Mouse (Mus musculus) ovary, postnatal 14 days (tissue): ENCODE measurements around the gene Drg1.
A peak's percentile ranks its signal among the peaks of the same experiment; 100 is the strongest.
"Not testable (repeated sequence)": the region's sequence is repeated elsewhere in the genome, so short reads cannot be mapped to it uniquely, and the experiment has no call there.

ENCODE experiments used
- DNase-seq: peaks from one replicate; pipeline ENCODE4 v3.0.0; 2022; ENCODE audit warnings: low spot score

Gene Drg1

DNA sequence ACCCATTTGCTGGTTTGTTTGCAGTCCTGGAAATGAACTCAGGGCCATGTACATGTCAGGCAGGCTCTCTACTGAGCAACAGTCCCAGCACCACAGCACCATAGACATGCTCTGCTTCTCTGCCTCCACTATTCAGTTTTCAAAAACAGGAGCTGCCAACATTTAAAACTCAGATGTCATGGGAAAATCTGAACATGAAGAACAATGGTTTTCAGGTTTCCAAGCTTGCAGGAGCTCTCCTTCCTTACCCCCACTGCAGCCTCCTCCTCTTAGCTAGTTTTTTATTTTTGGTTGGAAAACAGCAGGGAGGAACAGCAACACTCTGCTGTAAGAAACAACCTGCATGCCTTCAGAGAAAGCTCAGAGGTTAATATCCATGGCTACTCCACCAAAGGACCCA lies 99.9 kb downstream of the Drg1 start:
- DNase-seq: peak; percentile 46

DNA sequence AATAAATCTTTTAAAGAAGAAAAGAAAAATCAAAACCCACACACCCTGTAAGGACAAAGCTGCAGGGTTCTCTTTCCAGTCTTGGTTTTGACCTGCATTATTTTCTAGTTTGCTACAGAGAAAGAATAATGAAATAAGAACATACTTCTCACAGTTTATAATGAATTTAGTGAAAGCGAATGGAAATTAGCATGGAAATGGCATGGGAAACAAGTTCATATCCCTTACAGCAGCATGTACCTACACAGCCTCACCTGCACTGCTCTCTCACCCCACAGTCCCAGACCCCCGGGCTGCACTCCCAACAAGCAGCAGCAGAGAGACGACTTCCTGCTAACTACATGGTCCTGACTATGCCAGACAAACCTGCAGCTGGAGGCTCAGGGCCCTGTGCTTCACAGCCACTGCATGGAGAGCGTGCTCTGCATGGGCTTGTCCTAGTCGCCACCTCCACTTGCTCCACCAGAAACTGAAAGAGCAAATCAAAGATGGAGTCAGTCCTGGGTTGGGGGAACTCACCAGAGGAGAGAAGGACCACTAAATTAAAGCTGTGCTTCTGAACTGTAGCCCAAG lies 100.9 kb downstream of the Drg1 start:
- DNase-seq: not testable (repeated sequence)

DNA sequence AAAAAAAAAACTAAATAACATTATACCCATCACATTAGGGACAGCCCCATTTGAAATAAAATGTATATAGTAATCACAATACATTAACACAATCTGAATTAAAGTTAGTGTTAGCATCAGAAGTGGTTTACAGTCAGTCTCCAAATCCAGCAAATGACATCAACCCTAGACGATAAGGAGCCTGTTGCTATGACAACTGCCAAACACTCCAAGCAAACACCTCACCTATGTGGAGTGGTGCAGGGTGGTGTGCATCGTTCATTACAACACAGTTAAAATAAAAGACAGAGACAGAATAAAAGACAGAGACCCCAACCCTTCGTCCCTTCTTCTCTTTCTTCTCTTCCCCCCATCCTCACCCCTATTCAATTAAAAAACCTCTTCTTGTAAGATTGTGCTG lies 102.6 kb downstream of the Drg1 start:
- not testable (repeated sequence) for DNase-seq

DNA sequence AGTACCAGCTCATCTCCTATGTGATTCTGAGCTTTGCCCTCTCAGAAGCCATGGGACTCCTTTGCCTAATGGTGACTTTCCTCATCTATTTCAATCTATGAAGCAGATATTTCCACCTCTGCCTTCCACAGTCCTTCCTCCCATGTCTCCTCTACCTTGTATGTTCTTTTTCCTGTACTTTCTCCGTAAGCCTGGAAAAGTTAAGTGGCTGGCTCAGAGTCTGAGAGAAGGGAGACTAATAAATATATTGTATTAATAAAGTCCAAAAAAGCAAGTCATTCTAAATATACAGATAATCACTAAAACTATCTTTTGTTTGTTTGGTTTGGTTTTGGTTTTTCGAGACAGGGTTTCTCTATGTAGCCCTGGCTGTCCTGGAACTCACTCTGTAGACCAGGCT lies 103.1 kb downstream of the Drg1 start:
- DNase-seq: peak; percentile 46

DNA sequence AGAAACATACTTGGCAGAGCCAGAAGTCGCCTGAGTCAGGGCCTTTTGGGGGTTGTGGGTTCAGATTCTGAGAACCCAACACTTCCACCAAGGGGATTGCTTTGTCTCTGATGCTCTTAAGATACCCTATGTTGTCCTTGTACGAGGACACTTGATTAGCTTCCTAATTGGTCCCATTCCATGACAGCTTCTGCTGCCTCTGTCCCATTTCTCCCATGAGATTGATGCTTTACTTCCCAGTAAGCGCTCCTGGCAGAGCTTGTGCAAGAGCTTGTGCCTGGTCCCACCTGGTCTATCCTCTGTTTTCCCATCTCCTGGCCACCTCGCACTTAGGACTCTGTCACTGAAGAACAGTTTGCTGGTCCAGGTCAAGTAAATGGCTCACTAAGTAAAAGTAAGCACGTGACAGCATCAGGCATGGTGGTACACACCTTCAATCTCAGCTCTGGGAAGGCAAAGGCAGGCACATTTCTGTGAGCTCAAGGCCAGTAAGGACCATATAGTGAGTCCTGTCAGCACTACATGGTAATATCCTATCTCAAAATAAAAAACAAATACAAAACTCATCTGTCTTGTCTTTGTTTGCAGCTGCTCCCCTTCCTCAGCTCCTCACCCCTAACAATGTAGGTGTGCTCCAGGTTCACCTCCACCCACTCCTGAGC lies 103.8 kb downstream of the Drg1 start:
- peak; percentile 68 for DNase-seq

DNA sequence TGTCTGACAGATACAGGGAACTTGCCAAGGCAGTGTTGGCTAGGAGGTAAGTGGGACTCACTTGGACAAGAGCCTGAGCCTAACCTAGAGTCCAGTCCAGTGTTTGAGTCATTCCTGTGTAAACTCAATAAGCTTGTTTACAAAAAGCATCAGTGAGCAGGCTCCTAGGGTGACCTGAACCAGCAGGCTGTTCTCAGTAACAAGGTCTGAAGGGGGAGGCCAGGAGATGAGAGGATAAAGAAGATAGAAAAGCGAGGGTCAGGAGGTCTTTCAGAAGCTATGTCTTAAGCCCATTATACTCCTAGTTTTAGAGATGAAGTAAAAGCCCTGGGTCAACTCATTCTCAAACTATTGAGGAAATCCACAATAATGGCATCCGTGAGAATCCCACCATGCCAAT lies 104.8 kb downstream of the Drg1 start:
- peak; percentile 73 for DNase-seq

DNA sequence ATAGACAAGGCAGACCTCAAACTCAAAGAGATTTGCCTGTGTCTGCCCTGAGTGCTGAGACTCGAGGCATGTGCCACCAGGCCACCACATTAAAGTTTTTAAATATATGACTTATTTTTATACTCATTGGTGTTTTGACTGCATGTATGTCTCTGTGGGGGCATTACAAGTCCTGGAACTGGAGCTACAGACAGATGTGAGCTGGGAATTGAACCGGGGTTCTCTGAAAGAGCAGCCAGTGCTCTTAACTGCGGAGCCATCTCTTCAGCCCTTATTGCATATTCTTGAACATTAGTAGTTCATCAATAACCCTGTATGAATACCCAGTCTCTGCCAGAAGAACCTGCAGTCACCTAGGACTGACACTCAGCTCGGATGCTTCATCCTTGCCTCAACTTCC lies 107.4 kb downstream of the Drg1 start:
- not testable (repeated sequence) for DNase-seq

DNA sequence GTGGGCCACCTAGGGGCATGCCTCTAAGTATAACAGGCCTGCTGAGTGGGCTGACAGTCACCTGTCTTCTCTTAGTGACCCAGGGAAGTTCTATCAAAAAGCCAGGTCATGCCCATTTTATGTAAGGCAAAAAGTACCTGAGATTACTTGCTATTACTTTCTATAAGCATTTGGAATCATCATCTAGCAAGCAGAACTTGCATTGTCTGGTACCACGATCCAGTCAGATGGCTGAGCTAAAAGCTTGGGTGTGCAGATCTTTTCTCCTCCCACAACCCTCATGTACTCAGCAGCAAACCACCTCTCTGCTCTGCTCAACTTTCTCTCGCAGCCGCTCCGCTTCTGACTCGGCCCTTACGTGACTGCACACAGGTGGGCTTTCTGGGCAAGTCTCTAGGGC lies 108.2 kb downstream of the Drg1 start:
- not testable (repeated sequence) for DNase-seq

DNA sequence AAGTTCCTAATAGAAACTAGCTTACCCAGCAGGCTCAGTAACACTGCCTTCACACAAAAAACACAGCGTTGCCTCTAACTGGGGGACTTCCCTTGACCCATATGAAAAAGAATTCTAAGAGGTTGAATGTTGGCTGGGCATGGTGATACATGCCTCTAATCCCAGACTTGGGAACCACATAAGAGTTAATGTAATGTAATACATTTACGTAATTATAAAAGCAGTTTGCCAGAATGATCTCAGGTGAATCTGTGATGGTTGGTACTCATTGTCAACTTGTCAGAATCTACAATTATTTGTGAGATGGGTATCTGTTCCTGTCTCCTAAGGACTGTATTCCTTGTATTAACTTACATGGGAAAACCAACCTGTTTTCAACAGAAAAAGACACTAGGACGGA lies 109.2 kb downstream of the Drg1 start:
- not testable (repeated sequence) for DNase-seq

DNA sequence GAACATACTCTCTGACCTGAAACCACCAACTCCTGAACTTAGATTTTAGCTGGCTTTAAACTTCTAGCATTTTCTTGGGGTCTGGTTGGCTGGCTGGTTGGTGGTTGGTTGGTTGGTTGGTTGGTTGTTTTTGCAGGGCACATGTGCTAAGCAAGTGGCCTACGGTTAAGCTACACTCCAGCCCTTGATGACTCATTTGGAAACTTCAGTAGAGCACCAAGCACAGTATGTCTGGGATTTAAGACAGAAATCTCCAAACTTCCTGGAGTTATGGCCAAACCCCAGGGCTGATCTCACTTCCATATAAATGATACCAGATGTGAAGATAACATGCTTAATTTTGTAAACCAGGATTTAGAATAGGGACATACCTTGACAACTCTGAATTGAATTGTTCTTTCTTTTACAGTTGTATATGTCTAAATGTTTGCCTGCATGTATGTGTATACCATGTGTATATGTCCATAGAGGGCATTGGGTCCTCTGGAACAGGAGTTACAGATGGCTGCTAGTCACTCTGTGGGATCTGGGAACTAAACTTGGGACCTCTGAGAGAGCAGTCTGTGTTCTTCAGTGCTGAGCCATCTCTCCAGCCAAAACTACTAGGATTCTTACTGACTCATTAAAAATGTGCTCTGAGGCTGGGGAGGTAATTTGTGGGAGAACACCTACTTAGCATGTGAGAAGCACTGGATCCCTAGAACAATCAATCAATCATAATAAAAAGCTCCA lies 112.4 kb downstream of the Drg1 start:
- peak; percentile 62 for DNase-seq

DNA sequence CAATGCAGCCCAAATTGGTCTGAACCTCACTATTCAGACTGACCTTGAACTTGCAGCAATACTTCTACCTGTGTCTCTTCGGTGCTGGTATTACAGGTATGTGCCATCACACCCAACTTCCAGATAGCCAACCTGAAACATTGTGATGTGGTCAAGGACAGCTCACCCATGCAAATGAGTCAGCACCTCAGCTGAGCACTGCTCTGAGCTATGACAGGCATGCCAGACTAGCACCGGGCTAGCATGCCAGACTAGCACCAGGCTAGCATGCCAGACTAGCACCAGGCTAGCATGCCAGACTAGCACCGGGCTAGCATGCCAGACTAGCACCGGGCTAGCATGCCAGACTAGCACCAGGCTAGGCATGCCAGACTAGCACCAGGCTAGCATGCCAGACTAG lies 114.9 kb downstream of the Drg1 start:
- DNase-seq: not testable (repeated sequence)

DNA sequence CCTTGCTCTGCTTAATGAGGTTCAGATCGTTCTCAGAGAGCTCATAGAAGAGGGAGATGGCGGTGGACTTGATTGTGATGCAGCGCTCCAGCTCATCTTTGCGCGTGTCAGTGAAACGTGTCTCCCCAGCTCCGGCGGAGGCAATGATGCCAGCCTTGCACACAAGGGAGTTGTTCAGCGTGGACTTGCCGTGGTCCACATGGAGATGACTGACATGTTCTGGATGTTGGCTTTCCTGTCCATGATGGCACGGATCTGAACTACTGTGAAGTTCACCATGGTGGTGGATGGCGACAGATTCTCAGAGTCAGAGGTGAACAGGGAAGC lies 115.6 kb downstream of the Drg1 start:
- DNase-seq: not testable (repeated sequence)

DNA sequence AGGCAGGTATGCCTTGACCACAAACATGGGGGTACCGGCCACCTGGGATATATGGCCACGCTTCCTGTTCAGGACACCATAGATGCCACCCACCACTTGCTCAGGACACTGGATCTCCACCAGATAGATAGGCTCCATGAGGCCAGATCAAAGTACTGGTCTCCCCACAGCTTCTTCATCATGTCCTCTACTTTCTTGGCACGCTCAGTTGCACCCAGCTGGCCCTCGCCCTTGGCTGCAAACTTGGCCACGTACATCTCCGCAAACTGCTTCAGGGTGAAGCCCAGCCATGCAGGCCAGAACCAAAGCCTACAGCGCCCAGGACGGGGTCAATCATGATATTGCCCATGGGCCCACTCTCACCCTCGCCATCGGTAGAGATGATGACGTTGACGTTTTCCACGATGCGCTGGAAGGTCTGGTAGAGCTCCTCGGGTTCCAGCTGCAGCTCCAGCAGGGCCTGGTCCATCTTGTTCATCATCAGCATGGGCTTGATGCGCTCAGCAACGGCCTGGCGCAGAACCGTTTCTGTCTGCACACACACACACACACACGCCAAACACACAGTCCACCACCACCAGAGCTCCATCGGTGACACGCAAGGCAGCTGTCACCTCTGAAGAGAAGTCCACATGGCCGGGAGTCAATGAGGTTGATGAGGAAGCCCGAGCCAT lies 116.1 kb downstream of the Drg1 start:
- not testable (repeated sequence) for DNase-seq

DNA sequence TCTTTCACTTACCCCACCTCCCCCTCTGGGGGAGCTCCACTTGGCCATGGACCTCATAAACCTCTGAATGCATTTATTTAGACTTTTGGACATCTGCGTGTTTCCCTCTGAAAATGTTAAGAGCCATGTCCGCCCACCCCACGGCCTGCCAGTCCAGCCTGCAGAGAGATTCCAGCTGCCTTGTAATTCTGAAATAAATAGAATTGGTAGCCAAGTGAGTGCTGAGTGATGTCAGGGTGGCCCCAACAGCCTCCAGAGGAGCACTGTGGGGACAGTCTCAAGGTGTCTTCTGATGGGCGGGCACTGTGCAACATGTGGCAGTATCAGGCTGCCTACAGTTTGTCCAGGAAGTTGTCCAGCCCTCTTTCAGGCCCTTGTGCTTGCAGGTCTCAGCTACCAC lies 116.7 kb downstream of the Drg1 start:
- DNase-seq: not testable (repeated sequence)

DNA sequence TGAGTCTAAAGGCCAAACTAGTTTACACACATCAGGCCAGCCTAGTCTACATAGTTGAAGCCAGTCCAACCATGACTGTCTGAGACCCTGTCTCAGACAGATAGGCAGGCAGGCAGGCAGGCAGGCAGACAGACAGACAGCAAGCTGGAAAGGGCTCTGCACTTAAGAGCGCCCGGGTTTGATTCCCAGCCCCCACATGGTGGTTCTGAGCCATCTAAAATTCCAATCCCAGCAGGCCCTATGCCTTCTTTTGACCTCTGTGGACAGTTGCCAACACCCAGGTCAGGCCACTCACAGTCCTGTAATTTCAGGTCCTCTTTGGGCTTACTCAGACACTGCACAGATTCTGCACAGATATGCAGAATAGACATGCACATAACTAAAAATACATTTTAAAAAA lies 119.4 kb downstream of the Drg1 start:
- DNase-seq: not testable (repeated sequence)

DNA sequence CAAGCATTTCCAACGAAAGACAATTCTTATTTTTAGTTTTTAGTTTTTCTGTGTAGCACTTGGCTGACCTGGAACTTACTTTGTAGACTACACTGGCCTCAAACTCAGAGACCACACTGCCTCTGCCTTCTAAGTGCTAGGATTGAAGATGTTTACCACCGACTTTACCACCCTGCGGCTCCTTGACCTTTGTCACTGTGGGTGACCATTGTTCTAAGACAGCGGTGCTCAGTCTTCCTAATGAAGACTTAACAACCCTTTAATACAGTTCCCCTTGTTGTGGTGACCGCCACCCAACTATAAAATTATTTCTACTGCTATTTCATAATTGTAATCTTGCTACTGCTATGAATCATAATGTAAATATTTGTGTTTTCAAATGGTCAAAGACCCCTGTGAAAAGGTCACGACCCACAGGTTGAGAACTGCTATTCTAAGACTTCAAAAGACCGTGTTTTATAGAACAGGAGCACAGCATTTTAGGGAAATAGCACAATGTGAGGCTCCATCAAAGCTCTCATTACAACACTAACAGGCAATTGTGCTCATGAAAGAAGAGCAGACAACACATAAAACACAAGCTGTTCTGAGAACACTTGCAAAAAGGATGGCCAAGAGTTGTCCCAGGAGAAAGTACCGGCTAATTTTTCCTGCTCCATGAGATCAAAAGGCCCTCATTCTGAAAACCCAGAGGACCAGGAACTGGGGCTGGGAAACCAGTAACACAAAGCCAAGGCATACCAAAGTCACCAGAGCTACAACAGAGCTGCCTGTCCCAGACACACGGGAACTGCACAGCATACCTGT lies 120.7 kb downstream of the Drg1 start:
- DNase-seq: not testable (repeated sequence)

DNA sequence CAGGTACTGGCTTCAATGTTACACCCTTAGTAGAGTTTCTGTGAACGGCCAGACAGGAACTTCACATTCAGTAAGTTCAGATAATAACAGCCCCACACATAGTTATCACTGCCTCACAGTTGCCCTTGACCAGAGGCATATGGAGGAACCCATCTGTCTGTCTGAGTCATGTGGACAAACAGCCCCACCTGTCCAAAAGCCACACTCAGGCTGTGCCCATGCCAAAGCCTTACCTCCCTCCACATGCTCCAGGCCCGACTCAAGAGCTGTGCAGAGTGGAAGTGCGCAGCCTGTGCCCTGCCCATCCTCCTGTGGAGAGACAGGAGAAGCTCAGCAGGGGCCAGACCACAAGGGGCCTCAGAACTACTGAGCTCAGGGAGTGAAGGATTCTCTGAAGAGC lies 122.2 kb downstream of the Drg1 start:
- DNase-seq: not testable (repeated sequence)

DNA sequence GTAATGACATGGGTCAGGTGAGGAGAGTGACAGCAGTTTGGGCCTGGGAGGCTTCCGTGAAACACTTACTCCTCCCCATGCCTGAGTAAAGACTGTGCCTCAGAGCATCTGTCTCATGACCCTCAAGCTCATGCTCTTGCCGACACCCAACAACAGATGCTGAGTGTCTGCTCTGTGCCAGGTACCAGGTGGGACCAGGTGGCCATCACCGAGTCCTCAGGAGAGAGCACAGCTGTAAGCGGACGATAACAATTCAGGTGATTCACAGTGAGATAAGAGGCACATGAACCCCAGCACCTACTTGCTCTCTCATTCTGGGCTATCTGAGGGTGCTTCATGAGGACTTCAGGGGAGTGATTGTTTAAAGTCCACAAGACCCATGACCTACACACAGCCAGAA lies 123.8 kb downstream of the Drg1 start:
- DNase-seq: peak; percentile 84

DNA sequence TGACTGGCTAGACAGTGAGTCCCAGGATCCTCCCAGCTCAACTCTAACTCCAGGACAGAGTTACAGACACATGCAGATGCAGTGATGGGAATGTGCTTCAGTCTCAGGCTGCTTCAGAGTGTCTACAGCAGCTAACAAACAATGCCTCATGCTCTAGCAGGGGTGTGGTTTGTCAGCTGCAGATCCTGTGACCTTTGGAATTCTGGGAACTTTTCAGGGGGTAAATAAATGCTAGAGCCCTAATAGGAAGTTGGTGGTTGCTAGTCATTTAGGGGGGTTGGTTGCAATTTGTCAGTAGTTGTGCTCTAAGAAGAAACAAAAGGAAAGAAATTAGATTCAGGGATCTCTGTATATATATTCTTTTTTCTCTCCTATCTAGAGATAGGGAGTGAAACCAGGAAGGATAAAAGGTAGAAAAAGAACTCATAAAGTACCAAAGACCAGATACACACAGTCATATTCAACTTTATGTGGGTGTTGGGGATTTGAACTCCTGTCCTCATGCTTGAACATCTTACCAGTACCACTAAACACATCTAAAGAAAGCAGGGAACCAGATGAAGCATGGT lies 125.2 kb downstream of the Drg1 start:
- not testable (repeated sequence) for DNase-seq

DNA sequence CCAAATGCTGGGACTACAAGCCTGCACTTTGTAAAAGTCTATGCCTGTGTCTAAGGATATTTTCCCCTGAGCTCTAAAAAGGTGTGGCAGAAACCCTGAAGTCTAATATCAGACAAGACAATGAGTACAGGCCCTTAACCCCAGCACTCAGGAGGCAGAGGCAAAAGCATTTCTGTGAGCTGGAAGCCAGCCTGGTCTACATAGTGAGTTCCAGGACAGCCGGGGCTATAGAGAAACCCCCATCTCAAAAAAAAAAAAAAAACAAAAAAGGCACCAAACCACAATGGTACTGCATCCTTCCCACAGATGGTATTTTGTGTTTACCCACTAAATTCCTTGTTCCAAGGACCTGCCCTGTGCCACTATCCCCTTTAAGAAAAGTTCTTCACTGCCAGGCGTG lies 127.9 kb downstream of the Drg1 start:
- DNase-seq: not testable (repeated sequence)
